Mouse (Mus musculus) MEL (cell line): ENCODE data around the gene Tsku. TPM values are rescaled to one million over a fixed set of nuclear protein-coding genes. Genes with fewer than 3 reads are reported as not detected.
A peak's percentile ranks its signal among the peaks of the same experiment; 100 is the strongest.

Experiments used
- DNase-seq: peaks from one replicate; pipeline ENCODE4 v3.0.0; 2011; ENCODE audit warnings: low read depth, low spot score
- H3K27ac ChIP-seq: 2 replicates; pipeline ENCODE4 v1.5.1; 2012; ENCODE audit warnings: low read depth, mild to moderate bottlenecking, control low read depth, low read length, moderate library complexity; ENCODE audit not compliant: control insufficient read depth
- H3K27me3 ChIP-seq, 2 experiments: fragments of 150-350 bp in 1 of 2; sonication (generic) in 1 of 2; 2 replicates each; pipeline ENCODE4 v1.6.1; 2012; ENCODE audit warnings: low read length in 2 of 2, mild to moderate bottlenecking in 2 of 2, improper control_type of control experiment in 1 of 2, moderate library complexity in 1 of 2; ENCODE audit not compliant: insufficient read depth in 2 of 2, control insufficient read depth in 1 of 2
- H3K36me3 ChIP-seq, 2 experiments: 2 replicates each; pipeline ENCODE4 v1.6.1; 2012 to 2014; ENCODE audit warnings: low read length in 2 of 2, improper control_type of control experiment in 1 of 2, inconsistent platforms in 1 of 2, mild to moderate bottlenecking in 1 of 2; ENCODE audit not compliant: insufficient read depth in 2 of 2, control insufficient read depth in 1 of 2
- H3K4me1 ChIP-seq, 2 experiments: fragments of 150-350 bp in 1 of 2; sonication (generic) in 1 of 2; 2 replicates each; pipeline ENCODE4 v1.6.1; 2012; ENCODE audit warnings: low read length in 2 of 2, improper control_type of control experiment in 1 of 2, mild to moderate bottlenecking in 1 of 2; ENCODE audit not compliant: insufficient read depth in 2 of 2, control insufficient read depth in 1 of 2
- H3K4me3 ChIP-seq, 2 experiments: fragments of 150-350 bp in 1 of 2; sonication (generic) in 1 of 2; 2 replicates each; pipeline ENCODE4 v1.5.1; 2012; ENCODE audit warnings: low read depth in 2 of 2, low read length in 2 of 2, mild to moderate bottlenecking in 2 of 2, moderate library complexity in 2 of 2, control low read depth in 1 of 2, improper control_type of control experiment in 1 of 2; ENCODE audit not compliant: control insufficient read depth in 1 of 2, insufficient read depth in 1 of 2
- H3K79me2 ChIP-seq: 2 replicates; pipeline ENCODE4 v1.6.1; 2012; ENCODE audit warnings: mild to moderate bottlenecking, low read length, moderate library complexity; ENCODE audit not compliant: control insufficient read depth, poor library complexity, insufficient read depth
- H3K9ac ChIP-seq: 2 replicates; pipeline ENCODE4 v1.6.1; 2012; ENCODE audit warnings: low read depth, mild to moderate bottlenecking, control low read depth, low read length, moderate library complexity; ENCODE audit not compliant: control insufficient read depth, poor library complexity, severe bottlenecking
- H3K9me3 ChIP-seq: fragments of 150-350 bp; sonication (generic); replicated peaks from 2 replicates; pipeline ENCODE4 v1.6.1; 2012; ENCODE audit warnings: mild to moderate bottlenecking, low read length, improper control_type of control experiment, moderate library complexity; ENCODE audit not compliant: insufficient read depth
- BHLHE40 ChIP-seq: IDR thresholded peaks from 2 replicates; pipeline ENCODE4 v1.6.1; 2012; ENCODE audit warnings: low read depth, mild to moderate bottlenecking, inconsistent platforms, low read length, improper control_type of control experiment, borderline replicate concordance
- CHD1 ChIP-seq: IDR thresholded peaks from 2 replicates; pipeline ENCODE4 v1.6.1; 2012; ENCODE audit warnings: low read depth, mild to moderate bottlenecking, inconsistent platforms, low read length, improper control_type of control experiment
- CTCF ChIP-seq, 3 experiments: IDR thresholded peaks in 2 of 3; conservative IDR thresholded peaks in 1 of 3; 2 replicates each; pipeline ENCODE4 v1.5.1; 2011 to 2012; ENCODE audit warnings: low read length in 3 of 3, low read depth in 2 of 3, mild to moderate bottlenecking in 2 of 3, improper control_type of control experiment in 1 of 3, inconsistent platforms in 1 of 3, mixed read lengths in 1 of 3, moderate library complexity in 1 of 3; ENCODE audit not compliant: control insufficient read depth in 1 of 3, insufficient read depth in 1 of 3, poor library complexity in 1 of 3, severe bottlenecking in 1 of 3
- E2F4 ChIP-seq: IDR thresholded peaks from 2 replicates; pipeline ENCODE4 v1.6.1; 2011; ENCODE audit warnings: low read depth, low read length, improper control_type of control experiment, borderline replicate concordance
- GABPA ChIP-seq: IDR thresholded peaks from 2 replicates; pipeline ENCODE4 v1.6.1; 2012; ENCODE audit warnings: low read depth, mild to moderate bottlenecking, inconsistent platforms, low read length, improper control_type of control experiment, moderate library complexity
- GATA1 ChIP-seq: IDR thresholded peaks from 2 replicates; pipeline ENCODE4 v1.6.1; 2011; ENCODE audit warnings: low read depth, low read length, improper control_type of control experiment
- KAT2A ChIP-seq: conservative IDR thresholded peaks from 2 replicates; pipeline ENCODE4 v1.6.1; 2012; ENCODE audit warnings: low read depth, low read length, improper control_type of control experiment, inconsistent platforms
- MAFK ChIP-seq: IDR thresholded peaks from 2 replicates; pipeline ENCODE4 v1.6.1; 2011; ENCODE audit warnings: low read depth, mild to moderate bottlenecking, low read length, improper control_type of control experiment, borderline replicate concordance
- MAZ ChIP-seq: IDR thresholded peaks from 2 replicates; pipeline ENCODE4 v1.6.1; 2012; ENCODE audit warnings: low read depth, mild to moderate bottlenecking, inconsistent platforms, low read length, improper control_type of control experiment
- MXI1 ChIP-seq: IDR thresholded peaks from 2 replicates; pipeline ENCODE4 v1.6.1; 2011; ENCODE audit warnings: mild to moderate bottlenecking, low read depth, low read length, improper control_type of control experiment
- NELFE ChIP-seq: IDR thresholded peaks from 2 replicates; pipeline ENCODE4 v1.6.1; 2011; ENCODE audit warnings: low read depth, low read length, improper control_type of control experiment
- NRF1 ChIP-seq: IDR thresholded peaks from 2 replicates; pipeline ENCODE4 v1.6.1; 2014; ENCODE audit warnings: low read depth, mild to moderate bottlenecking, inconsistent platforms, low read length, improper control_type of control experiment, moderate library complexity; ENCODE audit not compliant: poor library complexity, insufficient read depth, severe bottlenecking
- POLR2A ChIP-seq, 2 experiments: IDR thresholded peaks; 2 replicates each; pipeline ENCODE4 v1.6.1; 2011 to 2012; ENCODE audit warnings: low read length in 2 of 2, mild to moderate bottlenecking in 2 of 2, control low read depth in 1 of 2, improper control_type of control experiment in 1 of 2, low read depth in 1 of 2, moderate library complexity in 1 of 2; ENCODE audit not compliant: control insufficient read depth in 1 of 2, insufficient read depth in 1 of 2, poor library complexity in 1 of 2
- POLR2AphosphoS2 ChIP-seq: IDR thresholded peaks from 2 replicates; pipeline ENCODE4 v1.6.1; 2011; ENCODE audit warnings: low read length, improper control_type of control experiment
- RAD21 ChIP-seq: IDR thresholded peaks from 2 replicates; pipeline ENCODE4 v1.6.1; 2011; ENCODE audit warnings: mild to moderate bottlenecking, low read depth, low read length, improper control_type of control experiment
- RCOR1 ChIP-seq: IDR thresholded peaks from 2 replicates; pipeline ENCODE4 v1.6.1; 2012; ENCODE audit warnings: low read depth, mild to moderate bottlenecking, inconsistent platforms, low read length, improper control_type of control experiment
- SMC3 ChIP-seq: IDR thresholded peaks from 2 replicates; pipeline ENCODE4 v1.6.1; 2011; ENCODE audit warnings: low read depth, low read length, improper control_type of control experiment
- USF1 ChIP-seq: IDR thresholded peaks from 2 replicates; pipeline ENCODE4 v1.6.1; 2014; ENCODE audit warnings: low read depth, mild to moderate bottlenecking, inconsistent platforms, low read length, improper control_type of control experiment, moderate library complexity
- ZC3H11A ChIP-seq: IDR thresholded peaks from 2 replicates; pipeline ENCODE4 v1.6.1; 2012; ENCODE audit warnings: low read depth, mild to moderate bottlenecking, inconsistent platforms, low read length, improper control_type of control experiment
- ZMIZ1 ChIP-seq: IDR thresholded peaks from 2 replicates; pipeline ENCODE4 v1.6.1; 2012; ENCODE audit warnings: low read depth, mild to moderate bottlenecking, inconsistent platforms, low read length, improper control_type of control experiment, moderate library complexity
- polyA plus RNA-seq, 2 experiments: library from polyadenylated mRNA; stranded (reverse) in 1 of 2; unstranded in 1 of 2; fragments of >175 nt in 1 of 2; fragments of >200 nt in 1 of 2; gene quantifications; 2 replicates each; pipeline versions ENCODE4 v1.2.1 to v1.2.4; 2012; ENCODE audit warnings: low replicate concordance in 2 of 2, low read depth in 1 of 2; ENCODE audit not compliant: insufficient read length in 2 of 2, insufficient read depth in 1 of 2, missing spikeins in 1 of 2
- total RNA-seq: library from RNA; depleted of rRNA; stranded (reverse); fragments of 300-350 nt; gene quantifications from 2 replicates; pipeline ENCODE4 v1.2.3, GENCODE M21; 2012

The Tsku gene
- total and polyA plus RNA-seq, 3 experiments: 0.12 to 0.99 TPM; not detected in 1

- Histone ChIP-seq H3K4me1 (peaks cover 4 to 14% of the 10 kb centered on the region in 2 experiments), H3K36me3 (peaks cover 0 to 10% of the 10 kb centered on the region in 2 experiments; a peak in 2 of 4 replicates), H3K79me2 (no peaks in the 10 kb centered on the region), H3K4me3 (no peak overlapping the region), H3K27ac (no peak overlapping the region), H3K9me3 (no peaks in the 10 kb centered on the region), H3K27me3 (no peaks in the 10 kb centered on the region), H3K9ac (no peak overlapping the region)
- TF ChIP-seq NELFE (no peak), USF1 (no peak), GATA1 (no peak), MAZ (no peak), CHD1 (no peak), ZC3H11A (no peak), KAT2A (no peak), POLR2A (IDR thresholded peaks at IDR 0.05; ENCODE audit: control insufficient read depth in 1 of 2, insufficient read depth in 1 of 2, low read depth in 1 of 2, low read length in 2 of 2, poor library complexity in 1 of 2) (no peak)
- no peak for DNase-seq
Observed at GRCm38 (mm10) chr7:98345036-98345435, 16.1 kb downstream of the Tsku start.

GRCm38 (mm10) chr7:98344361-98344760, 16.8 kb downstream of the Tsku start:
- no peaks in the 10 kb centered on the region for H3K79me2 ChIP-seq
- no peaks in the 10 kb centered on the region for H3K27me3 ChIP-seq
- TF ChIP-seq SMC3: peak; percentile 74
- no peak for TF ChIP-seq POLR2AphosphoS2
- TF ChIP-seq CTCF (IDR thresholded peaks at IDR 0.05 in 2 of 3, conservative IDR thresholded peaks at IDR 0.05 in 1 of 3; ENCODE audit: control insufficient read depth in 1 of 3, insufficient read depth in 1 of 3, low read depth in 2 of 3, low read length in 3 of 3, poor library complexity in 1 of 3, severe bottlenecking in 1 of 3): peak; percentile 76 to 82 (median 79)
- peak; percentile 70 for TF ChIP-seq RAD21
- TF ChIP-seq ZC3H11A: peak; percentile 44; the same call in 1 of the 2 replicates
- no peak overlapping the region for H3K27ac ChIP-seq
- H3K36me3 ChIP-seq: peaks cover 0 to 10% of the 10 kb centered on the region in 2 experiments; a peak in 2 of 4 replicates
- peaks cover 4 to 16% of the 10 kb centered on the region in 2 experiments for H3K4me1 ChIP-seq
- peak; percentile 70 for DNase-seq
- H3K9ac ChIP-seq: no peak overlapping the region
- H3K9me3 ChIP-seq: no peaks in the 10 kb centered on the region
- no peak overlapping the region for H3K4me3 ChIP-seq

GRCm38 (mm10) chr7:98342249-98342648, 18.9 kb downstream of the Tsku start:
- Histone ChIP-seq H3K36me3 (peaks cover 0 to 10% of the 10 kb centered on the region in 2 experiments; a peak in 2 of 4 replicates), H3K9ac (no peak overlapping the region), H3K79me2 (no peaks in the 10 kb centered on the region), H3K27me3 (no peaks in the 10 kb centered on the region), H3K4me1 (peaks cover 4 to 17% of the 10 kb centered on the region in 2 experiments), H3K4me3 (no peak overlapping the region), H3K9me3 (no peaks in the 10 kb centered on the region), H3K27ac (no peak overlapping the region)
- TF ChIP-seq MXI1: no peak
- no peak for TF ChIP-seq NELFE
- no peak for TF ChIP-seq NRF1
- TF ChIP-seq BHLHE40: no peak
- no peak for TF ChIP-seq KAT2A
- no peak for TF ChIP-seq E2F4
- TF ChIP-seq ZMIZ1: no peak
- TF ChIP-seq MAFK: no peak
- no peak for TF ChIP-seq SMC3
- no peak for TF ChIP-seq GABPA
- TF ChIP-seq RCOR1: no peak
- DNase-seq: no peak
